Mouse (Mus musculus) limb, embryonic 10.5 days (tissue): ENCODE data around the gene Neu1. TPM values are rescaled to one million over a fixed set of nuclear protein-coding genes. Genes with fewer than 3 reads are reported as not detected.

Source experiments
- DNase-seq: peaks from one replicate; pipeline ENCODE4 v3.0.0-alpha.2; 2017; ENCODE audit warnings: low spot score
- H3K27ac ChIP-seq: fragments of 300-500 bp; sonication (generic); 2 replicates; pipeline ENCODE4 v1.5.1; 2016; ENCODE audit warnings: mild to moderate bottlenecking
- H3K27me3 ChIP-seq: fragments of 300-500 bp; sonication (generic); 2 replicates; pipeline ENCODE4 v1.6.1; 2016; ENCODE audit warnings: low read depth, mild to moderate bottlenecking; ENCODE audit not compliant: poor library complexity, severe bottlenecking
- H3K36me3 ChIP-seq: fragments of 300-500 bp; sonication (generic); 2 replicates; pipeline ENCODE4 v1.6.1; 2016; ENCODE audit warnings: mild to moderate bottlenecking, moderate library complexity
- H3K4me1 ChIP-seq: fragments of 300-500 bp; sonication (generic); 2 replicates; pipeline ENCODE4 v1.6.1; 2016
- H3K4me3 ChIP-seq: fragments of 300-500 bp; sonication (generic); 2 replicates; pipeline ENCODE4 v1.5.1; 2016; ENCODE audit warnings: mild to moderate bottlenecking, moderate library complexity
- H3K9me3 ChIP-seq: fragments of 300-500 bp; sonication (generic); replicated peaks from 2 replicates; pipeline ENCODE4 v1.6.1; 2016; ENCODE audit warnings: mild to moderate bottlenecking
- WGBS: fragments of 180-500 bp; shearing (Covaris S2); methylation state at CpG from one replicate; pipeline ENCODE4 v1.1.7; 2016; 5-methylcytosine and 5-hydroxymethylcytosine counted together
- polyA plus RNA-seq: library from polyadenylated mRNA; unstranded; fragments of >200 nt; fragmentation: Nextera tagmentation; extraction: Ambion mirVana; gene quantifications from 2 replicates; pipeline ENCODE4 v1.2.1, GENCODE M21; 2016

The Neu1 gene
- polyA plus RNA-seq, 1 experiment from 2014 or later, result 16.1 TPM

- peaks cover 20% of the 10 kb centered on the region for H3K4me1 ChIP-seq
- 17% methylated on average over 11 of the region's 11 CpGs for WGBS
- H3K27ac ChIP-seq, result peak overlapping the region; percentile 61
- DNase-seq, result no peak
- H3K9me3 ChIP-seq, result no peaks in the 10 kb centered on the region
- no peaks in the 10 kb centered on the region for H3K27me3 ChIP-seq
- H3K4me3 ChIP-seq, result peak overlapping the region; percentile 20; the same call in 1 of the 2 replicates
- peaks cover 39% of the 10 kb centered on the region for H3K36me3 ChIP-seq
These were observed 15.6 kb upstream of the Neu1 start for GRCm38 (mm10) chr17:34915410-34915831.

- H3K27ac ChIP-seq, result no peak overlapping the region
- 88% methylated on average over 5 of the region's 5 CpGs for WGBS
These were observed 14.7 kb upstream of the Neu1 start for GRCm38 (mm10) chr17:34916316-34916715.

GRCm38 (mm10) chr17:34917188-34917587 is 13.9 kb upstream of the Neu1 start:
- Histone ChIP-seq H3K9me3 (no peaks in the 10 kb centered on the region), H3K27ac (no peak overlapping the region), H3K27me3 (no peaks in the 10 kb centered on the region), H3K36me3 (peaks cover 22% of the 10 kb centered on the region), H3K4me1 (peaks cover 20% of the 10 kb centered on the region), H3K4me3 (no peak overlapping the region)
- DNase-seq, result no peak
- WGBS, result 82% methylated on average over 9 of the region's 9 CpGs

More at GRCm38 (mm10) chr17:34916316-34916715, 14.7 kb upstream of the Neu1 start:
- Histone ChIP-seq H3K9me3 (no peaks in the 10 kb centered on the region), H3K36me3 (peaks cover 30% of the 10 kb centered on the region), H3K4me1 (peaks cover 20% of the 10 kb centered on the region), H3K4me3 (no peak overlapping the region), H3K27me3 (no peaks in the 10 kb centered on the region)
- DNase-seq, result no peak

GRCm38 (mm10) chr17:34922939-34923338 is 8.1 kb upstream of the Neu1 start:
- no peak for DNase-seq
- no peaks in the 10 kb centered on the region for H3K4me1 ChIP-seq
- H3K4me3 ChIP-seq, result no peak overlapping the region
- no peaks in the 10 kb centered on the region for H3K27me3 ChIP-seq
- H3K9me3 ChIP-seq, result no peaks in the 10 kb centered on the region
- H3K36me3 ChIP-seq, result no peaks in the 10 kb centered on the region
- 57% methylated on average over 6 of the region's 6 CpGs for WGBS
- no peak overlapping the region for H3K27ac ChIP-seq

GRCm38 (mm10) chr17:34924258-34924657 is 6.8 kb upstream of the Neu1 start:
- no peaks in the 10 kb centered on the region for H3K9me3 ChIP-seq
- no peaks in the 10 kb centered on the region for H3K4me1 ChIP-seq
- H3K27ac ChIP-seq, result no peak overlapping the region
- WGBS, result 75% methylated on average over 5 of the region's 5 CpGs
- H3K4me3 ChIP-seq, result no peak overlapping the region
- DNase-seq, result no peak
- no peaks in the 10 kb centered on the region for H3K27me3 ChIP-seq
- H3K36me3 ChIP-seq, result no peaks in the 10 kb centered on the region

- Histone ChIP-seq H3K27ac (no peak overlapping the region), H3K4me1 (peaks cover 10% of the 10 kb centered on the region), H3K36me3 (no peaks in the 10 kb centered on the region), H3K9me3 (no peaks in the 10 kb centered on the region), H3K4me3 (no peak overlapping the region), H3K27me3 (no peaks in the 10 kb centered on the region)
- no peak for DNase-seq
- 89% methylated on average over 18 of the region's 18 CpGs for WGBS
These were observed 3.6 kb upstream of the Neu1 start for GRCm38 (mm10) chr17:34927306-34928019.

- Histone ChIP-seq H3K27me3 (no peaks in the 10 kb centered on the region), H3K36me3 (0 out of 2 replicates have a peak, but pooled peaks cover 3% of the 10 kb centered on the region), H3K27ac (no peak overlapping the region), H3K4me3 (no peak overlapping the region), H3K4me1 (peaks cover 12% of the 10 kb centered on the region), H3K9me3 (no peaks in the 10 kb centered on the region)
- 61% methylated on average over 4 of the region's 4 CpGs for WGBS
- DNase-seq, result no peak
These were observed 2.2 kb upstream of the Neu1 start for GRCm38 (mm10) chr17:34928841-34929240.

- no peak for DNase-seq
- peaks cover 16% of the 10 kb centered on the region for H3K36me3 ChIP-seq
- H3K4me1 ChIP-seq, result peaks cover 28% of the 10 kb centered on the region
- H3K27me3 ChIP-seq, result no peaks in the 10 kb centered on the region
- H3K4me3 ChIP-seq, result peak overlapping the region; percentile 73
- 14% methylated on average over 14 of the region's 14 CpGs for WGBS
- no peaks in the 10 kb centered on the region for H3K9me3 ChIP-seq
- H3K27ac ChIP-seq, result peak overlapping the region; percentile 81
These were observed 664 bp downstream of the Neu1 start for GRCm38 (mm10) chr17:34931735-34932098.

- H3K4me3 ChIP-seq, result peak overlapping the region; percentile 73
- 93% methylated on average over 8 of the region's 8 CpGs for WGBS
- peaks cover 16% of the 10 kb centered on the region for H3K36me3 ChIP-seq
- peaks cover 28% of the 10 kb centered on the region for H3K4me1 ChIP-seq
- no peaks in the 10 kb centered on the region for H3K9me3 ChIP-seq
- no peaks in the 10 kb centered on the region for H3K27me3 ChIP-seq
- peak overlapping the region; percentile 81; the same call in 1 of the 2 replicates for H3K27ac ChIP-seq
- no peak for DNase-seq
These were observed 1.2 kb downstream of the Neu1 start for GRCm38 (mm10) chr17:34932287-34932686.

GRCm38 (mm10) chr17:34934031-34934430 is 3.0 kb downstream of the Neu1 start:
- Histone ChIP-seq H3K27ac (peak overlapping the region; percentile 38; the same call in 1 of the 2 replicates), H3K4me3 (peak overlapping the region; percentile 18; the same call in 1 of the 2 replicates), H3K4me1 (peaks cover 28% of the 10 kb centered on the region), H3K27me3 (no peaks in the 10 kb centered on the region), H3K9me3 (no peaks in the 10 kb centered on the region), H3K36me3 (peaks cover 16% of the 10 kb centered on the region)
- DNase-seq, result no peak
- 76% methylated on average over 24 of the region's 24 CpGs for WGBS

- no peaks in the 10 kb centered on the region for H3K27me3 ChIP-seq
- no peaks in the 10 kb centered on the region for H3K9me3 ChIP-seq
- 0 out of 2 replicates have a peak overlapping the region, but pooled peaks have one; percentile 18 for H3K4me3 ChIP-seq
- DNase-seq, result no peak
- WGBS, result 53% methylated on average over 8 of the region's 8 CpGs
- H3K4me1 ChIP-seq, result peaks cover 28% of the 10 kb centered on the region
- peaks cover 16% of the 10 kb centered on the region for H3K36me3 ChIP-seq
- H3K27ac ChIP-seq, result no peak overlapping the region
These were observed 3.8 kb downstream of the Neu1 start for GRCm38 (mm10) chr17:34934830-34935229.

GRCm38 (mm10) chr17:34937960-34938505 is 7.0 kb downstream of the Neu1 start:
- WGBS, result 85% methylated on average over 6 of the region's 6 CpGs
- no peak overlapping the region for H3K4me3 ChIP-seq
- H3K9me3 ChIP-seq, result no peaks in the 10 kb centered on the region
- no peak overlapping the region for H3K27ac ChIP-seq
- H3K4me1 ChIP-seq, result peaks cover 30% of the 10 kb centered on the region
- peaks cover 13% of the 10 kb centered on the region for H3K36me3 ChIP-seq
- no peaks in the 10 kb centered on the region for H3K27me3 ChIP-seq
- no peak for DNase-seq

- WGBS, result 9% methylated on average over 15 of the region's 15 CpGs
- Histone ChIP-seq H3K27me3 (no peaks in the 10 kb centered on the region), H3K4me1 (peaks cover 12% of the 10 kb centered on the region), H3K27ac (peak overlapping the region; percentile 79), H3K4me3 (peak overlapping the region; percentile 46), H3K36me3 (no peaks in the 10 kb centered on the region), H3K9me3 (no peaks in the 10 kb centered on the region)
- DNase-seq, result peak; percentile 64
These were observed 10.4 kb downstream of the Neu1 start for GRCm38 (mm10) chr17:34941344-34942041.
